Mouse (Mus musculus) liver, postnatal 0 days (tissue): Measurements from ENCODE around the gene Tpst1. TPM values are rescaled to one million over a fixed set of nuclear protein-coding genes. Genes with fewer than 3 reads are reported as not detected.
"Not testable (repeated sequence)": the region's sequence is repeated elsewhere in the genome, so short reads cannot be mapped to it uniquely, and the experiment has no call there.

Experiments
- ATAC-seq: fragments of 200-750 bp; cut with Nextera tagmentation; 2 replicates; pipeline ENCODE4 v1.8.0; 2017; ENCODE audit warnings: mild to moderate bottlenecking, moderate library complexity
- DNase-seq: peaks from one replicate; pipeline ENCODE4 v3.0.0-alpha.2; 2016
- H3K27ac ChIP-seq: fragments of 300-500 bp; sonication (generic); 2 replicates; pipeline ENCODE4 v1.5.1; 2014; ENCODE audit warnings: antibody characterized with exemption, moderate library complexity, mild to moderate bottlenecking, low read depth
- H3K27me3 ChIP-seq: fragments of 300-500 bp; sonication (generic); 2 replicates; pipeline ENCODE4 v1.6.1; 2014; ENCODE audit warnings: low read length, control low read depth, mixed read lengths; ENCODE audit not compliant: insufficient read depth
- H3K36me3 ChIP-seq: fragments of 300-500 bp; sonication (generic); replicated peaks from 2 replicates; pipeline ENCODE4 v1.6.1; 2014; ENCODE audit warnings: mild to moderate bottlenecking, control low read depth, low read length, moderate library complexity, mixed read lengths; ENCODE audit not compliant: insufficient read depth
- H3K4me1 ChIP-seq: fragments of 300-500 bp; sonication (generic); 2 replicates; pipeline ENCODE4 v1.6.1; 2014; ENCODE audit warnings: antibody characterized with exemption, mild to moderate bottlenecking, control low read depth; ENCODE audit not compliant: insufficient read depth
- H3K4me2 ChIP-seq: fragments of 300-500 bp; sonication (generic); 2 replicates; pipeline ENCODE4 v1.6.1; 2014; ENCODE audit warnings: low read depth, mild to moderate bottlenecking, low read length, moderate library complexity, mixed read lengths
- H3K4me3 ChIP-seq: fragments of 300-500 bp; sonication (generic); 2 replicates; pipeline ENCODE4 v1.5.1; 2014; ENCODE audit warnings: low read depth, low read length
- H3K9ac ChIP-seq: fragments of 300-500 bp; sonication (generic); replicated peaks from 2 replicates; pipeline ENCODE4 v1.6.1; 2014; ENCODE audit warnings: mild to moderate bottlenecking, moderate library complexity
- H3K9me3 ChIP-seq: fragments of 300-500 bp; sonication (generic); 2 replicates; pipeline ENCODE4 v1.6.1; 2016; ENCODE audit warnings: mild to moderate bottlenecking, control low read depth, low read length, mixed read lengths
- CTCF ChIP-seq: sonication (generic); IDR thresholded peaks from 2 replicates; pipeline ENCODE4 v1.5.1; 2016; ENCODE audit warnings: antibody characterized with exemption, low read depth
- EP300 ChIP-seq: IDR thresholded peaks from 2 replicates; pipeline ENCODE4 v1.6.1; 2016; ENCODE audit warnings: antibody characterized with exemption, low read depth, mild to moderate bottlenecking
- WGBS: fragments of 180-500 bp; shearing (Covaris S2); extraction: QIAGEN DNeasy Blood & Tissue Kit; methylation state at CpG from one replicate; pipeline ENCODE4 v1.1.7; 2014; ENCODE audit not compliant: insufficient replicate concordance; 5-methylcytosine and 5-hydroxymethylcytosine counted together
- polyA plus RNA-seq: library from polyadenylated mRNA; unstranded; fragments of >200 nt; fragmentation: Nextera tagmentation; extraction: Ambion mirVana; gene quantifications from 2 replicates; pipeline ENCODE4 v1.2.1, GENCODE M21; 2015

Tpst1 gene
- polyA plus RNA-seq, 1 experiment from 2014 or later = 23.8 TPM

DNA sequence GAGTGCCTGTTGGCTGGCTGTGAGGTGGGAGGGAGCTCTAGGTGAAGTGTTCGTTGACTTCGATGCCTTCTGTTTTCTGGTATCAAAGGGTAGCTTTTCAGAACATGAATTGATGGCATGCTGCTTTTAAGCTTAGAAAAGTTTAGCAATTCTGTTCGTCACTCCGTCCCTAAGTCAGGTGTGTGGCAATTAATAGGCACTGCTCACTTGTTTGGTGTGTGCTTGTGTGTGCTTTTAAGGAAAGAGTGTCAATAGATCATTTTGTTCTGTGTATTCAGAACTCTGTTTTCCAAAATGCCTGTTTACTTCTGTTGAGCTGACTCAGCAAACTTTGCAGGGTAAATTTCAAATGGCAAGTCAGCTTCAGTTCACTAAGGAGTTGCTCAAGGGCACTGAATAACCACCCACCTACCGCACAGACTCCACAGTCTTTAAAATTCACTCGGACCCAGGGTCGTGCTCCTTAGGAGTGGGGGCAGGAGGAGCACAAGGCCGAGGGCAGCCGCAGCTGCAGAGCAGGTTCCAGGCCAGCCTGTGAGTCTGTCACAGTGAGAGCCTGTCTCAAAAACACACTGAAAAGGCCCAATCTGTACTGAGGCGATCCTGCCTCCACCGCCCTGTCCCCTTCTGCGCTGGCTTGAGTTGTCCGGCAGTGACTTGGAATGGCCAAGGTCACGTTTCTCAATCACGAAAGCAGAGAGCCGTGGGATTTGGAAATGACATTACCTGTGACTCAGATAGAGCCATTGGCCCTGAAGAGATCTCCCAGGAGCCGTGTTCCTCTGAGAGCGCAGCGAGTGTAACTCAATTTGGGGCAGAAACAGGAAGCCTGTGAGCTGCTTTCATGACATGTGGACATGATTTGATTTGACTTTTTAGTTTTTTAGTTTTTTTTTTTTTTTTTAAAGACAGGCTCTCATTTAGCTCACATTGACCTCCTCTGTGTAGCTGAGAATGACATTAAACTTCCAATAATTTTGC is 41.4 kb upstream of the Tpst1 start:
- peak; percentile 85 for TF ChIP-seq EP300
- no peak for TF ChIP-seq CTCF
- Histone ChIP-seq H3K4me3 (no peak overlapping the region), H3K4me2 (peak overlapping the region; percentile 30; the same call in 1 of the 2 replicates), H3K4me1 (peaks cover 32% of the 10 kb centered on the region), H3K36me3 (peaks cover 7% of the 10 kb centered on the region), H3K27me3 (no peaks in the 10 kb centered on the region), H3K9me3 (no peaks in the 10 kb centered on the region), H3K9ac (peak overlapping the region; percentile 39; the same call in 1 of the 2 replicates), H3K27ac (peak overlapping the region; percentile 96)
- DNase-seq (no peak), ATAC-seq (peak; percentile 82)
- 80% methylated on average over 19 of the region's 19 CpGs for WGBS

DNA sequence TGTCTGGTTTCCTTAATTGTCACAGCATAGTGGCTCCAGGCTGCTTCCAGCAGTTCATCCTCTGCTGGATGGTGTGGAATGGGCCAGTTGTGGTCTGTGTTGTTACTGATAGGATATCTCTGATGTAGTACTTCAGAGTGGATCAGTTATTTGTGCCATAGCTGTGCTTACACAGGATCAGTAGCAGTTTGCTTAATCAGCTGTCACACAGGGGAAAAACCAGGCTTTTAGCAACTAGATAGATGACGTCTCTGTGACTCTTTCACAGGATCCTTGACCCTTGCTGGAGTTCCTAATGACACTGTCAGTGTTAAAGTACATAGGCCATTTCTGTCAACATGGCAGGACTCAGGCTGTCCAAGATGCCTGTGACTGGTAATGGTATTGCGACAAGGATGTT is 39.3 kb upstream of the Tpst1 start:
- Histone ChIP-seq H3K27ac (peak overlapping the region; percentile 75), H3K9ac (0 out of 2 replicates have a peak overlapping the region, but pooled peaks have one; percentile 34), H3K4me2 (no peak overlapping the region), H3K9me3 (no peaks in the 10 kb centered on the region), H3K4me3 (no peak overlapping the region), H3K27me3 (no peaks in the 10 kb centered on the region), H3K36me3 (peaks cover 21% of the 10 kb centered on the region), H3K4me1 (peaks cover 32% of the 10 kb centered on the region)
- DNase-seq (no peak), ATAC-seq (peak; percentile 61)
- WGBS = 58% methylated on average over 2 of the region's 2 CpGs
- TF ChIP-seq CTCF = no peak
- TF ChIP-seq EP300 = peak; percentile 77

DNA sequence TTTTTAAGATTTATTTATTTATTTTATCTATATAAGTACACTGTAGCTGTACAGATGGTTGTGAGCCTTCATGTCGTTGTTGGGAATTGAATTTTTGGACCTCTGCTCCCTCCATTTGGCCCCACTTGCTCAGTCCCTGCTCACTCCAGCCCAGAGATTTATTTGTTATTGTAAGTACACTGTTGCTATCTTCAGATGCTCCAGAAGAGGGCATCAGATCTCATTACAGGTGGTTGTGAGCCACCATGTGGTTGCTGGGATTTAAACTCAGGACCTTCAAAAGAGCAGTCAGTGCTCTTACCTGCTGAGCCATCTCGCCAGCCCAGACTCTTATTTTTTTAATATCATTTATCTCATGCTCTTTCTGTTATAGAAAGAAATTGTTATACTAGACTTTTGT is 36.8 kb upstream of the Tpst1 start:
- Histone ChIP-seq H3K4me1 (peaks cover 20% of the 10 kb centered on the region), H3K36me3 (peaks cover 39% of the 10 kb centered on the region)
- H3K9ac ChIP-seq, DNase-seq, ATAC-seq, H3K4me3 ChIP-seq, H3K4me2 ChIP-seq, H3K27me3 ChIP-seq, H3K9me3 ChIP-seq, H3K27ac ChIP-seq: not testable (repeated sequence)
- peak; percentile 55 for TF ChIP-seq CTCF
- WGBS = 69% methylated on average over 2 of the region's 2 CpGs

DNA sequence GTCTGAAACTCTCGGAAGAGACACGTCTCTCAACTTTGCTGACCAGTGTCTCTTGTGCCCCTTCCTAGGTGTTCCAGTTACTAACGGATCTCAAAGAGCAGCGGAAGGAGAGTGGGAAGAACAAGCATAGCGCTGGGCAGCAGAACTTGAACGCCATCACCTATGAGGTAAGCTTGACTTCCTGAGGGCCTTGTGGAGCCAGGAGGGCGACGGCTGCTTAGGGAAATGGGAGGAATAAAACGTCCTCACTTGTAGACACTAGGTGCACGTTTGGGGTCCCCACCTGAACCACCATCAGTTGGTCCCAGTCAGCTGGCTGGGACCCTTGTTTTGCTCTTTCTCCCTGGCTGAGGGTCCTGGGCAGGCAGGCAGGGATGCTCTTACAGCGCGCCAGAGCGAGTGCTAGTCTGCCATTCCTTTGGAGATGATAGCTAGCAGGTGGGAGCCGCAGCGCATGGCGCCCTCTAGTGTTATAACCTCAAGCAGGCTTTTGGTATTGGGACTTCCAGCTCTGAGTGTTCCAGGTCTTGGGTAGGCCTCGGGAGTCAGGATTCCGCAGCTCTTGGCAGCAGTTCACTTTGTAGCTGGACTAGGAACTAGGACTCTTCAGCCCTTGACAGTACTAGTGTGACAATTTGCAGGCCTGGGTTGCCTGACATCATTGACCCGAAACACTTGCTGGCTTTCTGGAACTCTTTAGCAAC is 35.2 kb upstream of the Tpst1 start:
- H3K27me3 ChIP-seq = no peaks in the 10 kb centered on the region
- H3K36me3 ChIP-seq = peaks cover 50% of the 10 kb centered on the region
- no peak for TF ChIP-seq EP300
- TF ChIP-seq CTCF = peak; percentile 89
- H3K9me3 ChIP-seq = no peaks in the 10 kb centered on the region
- H3K4me1 ChIP-seq = peaks cover 9% of the 10 kb centered on the region; the same call in 1 of the 2 replicates
- DNase-seq (peak; percentile 75), ATAC-seq (0 out of 2 replicates have a peak, but pooled peaks have one; percentile 14)
- no peak overlapping the region for H3K4me2 ChIP-seq
- no peak overlapping the region for H3K9ac ChIP-seq
- H3K27ac ChIP-seq = no peak overlapping the region
- 72% methylated on average over 19 of the region's 19 CpGs for WGBS
- no peak overlapping the region for H3K4me3 ChIP-seq

DNA sequence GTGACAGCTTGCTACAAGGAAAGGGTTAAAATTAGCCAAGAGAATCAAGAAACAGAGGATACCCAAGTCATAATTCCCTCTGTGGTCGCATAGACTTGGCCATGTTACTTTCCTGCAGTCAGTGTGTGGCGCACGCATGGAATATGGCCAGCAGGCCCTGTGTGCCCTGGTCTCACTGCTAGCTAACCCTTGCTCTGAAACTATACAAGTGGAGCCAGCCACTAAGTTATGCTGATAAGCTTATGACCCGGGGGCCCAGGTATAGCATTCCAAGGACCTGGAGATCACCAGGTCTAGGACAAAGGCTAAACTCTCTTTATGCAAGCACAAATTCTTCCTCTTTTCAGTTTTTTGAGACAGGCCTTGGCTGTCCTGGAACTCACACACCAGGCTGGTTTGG is 32.3 kb upstream of the Tpst1 start:
- Histone ChIP-seq H3K27me3 (no peaks in the 10 kb centered on the region), H3K4me2 (no peak overlapping the region), H3K4me3 (no peak overlapping the region), H3K9me3 (no peaks in the 10 kb centered on the region), H3K9ac (no peak overlapping the region), H3K27ac (no peak overlapping the region), H3K36me3 (peaks cover 57% of the 10 kb centered on the region), H3K4me1 (peaks cover 6% of the 10 kb centered on the region; the same call in 1 of the 2 replicates)
- no peak for DNase-seq
- 88% methylated on average over 4 of the region's 4 CpGs for WGBS
- no peak for TF ChIP-seq CTCF
- no peak for TF ChIP-seq EP300
- ATAC-seq = no peak

DNA sequence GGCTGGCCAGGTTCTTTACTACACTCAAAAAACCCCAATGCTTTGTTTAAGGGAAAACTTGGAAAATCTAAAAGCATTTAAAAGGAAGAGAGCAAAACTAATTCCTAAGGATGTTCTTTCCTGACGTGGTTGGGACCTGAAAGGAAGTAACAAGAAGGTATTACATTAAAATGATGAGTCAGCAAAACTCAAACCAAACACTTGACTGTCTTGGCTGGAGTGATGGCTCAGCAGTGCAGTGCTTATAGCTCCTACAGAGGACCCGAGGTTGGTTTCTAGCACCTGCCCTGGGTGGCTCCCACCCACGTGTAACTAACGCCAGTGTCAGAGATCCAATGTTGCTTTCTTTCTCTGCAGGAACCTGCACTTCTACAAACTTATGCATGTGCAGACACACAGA is 31.9 kb upstream of the Tpst1 start:
- no peaks in the 10 kb centered on the region for H3K27me3 ChIP-seq
- WGBS = 76% methylated on average over 4 of the region's 4 CpGs
- no peak overlapping the region for H3K4me2 ChIP-seq
- TF ChIP-seq EP300 (no peak), CTCF (no peak)
- DNase-seq (no peak), ATAC-seq (no peak)
- no peaks in the 10 kb centered on the region for H3K9me3 ChIP-seq
- no peak overlapping the region for H3K9ac ChIP-seq
- no peak overlapping the region for H3K4me3 ChIP-seq
- no peak overlapping the region for H3K27ac ChIP-seq
- peaks cover 56% of the 10 kb centered on the region for H3K36me3 ChIP-seq
- H3K4me1 ChIP-seq = peaks cover 6% of the 10 kb centered on the region; the same call in 1 of the 2 replicates
